Mouse (Mus musculus) limb, embryonic 14.5 days (tissue): ENCODE results near the gene Fuca1. TPM values are rescaled to one million over a fixed set of nuclear protein-coding genes. Genes with fewer than 3 reads are reported as not detected.

ENCODE experiments used
- ATAC-seq: fragments of 200-750 bp; cut with Nextera tagmentation; 2 replicates; pipeline ENCODE4 v1.8.0; 2017; ENCODE audit warnings: low read depth, moderate number of reproducible peaks, moderate TSS enrichment; ENCODE audit not compliant: low FRiP score
- DNase-seq: peaks from one replicate; pipeline ENCODE4 v3.0.0-alpha.2; 2015; ENCODE audit warnings: low spot score
- H3K27ac ChIP-seq: fragments of 300-500 bp; sonication (generic); replicated peaks from 2 replicates; pipeline ENCODE4 v1.5.1; 2014; ENCODE audit warnings: low read depth, mild to moderate bottlenecking, low read length, moderate library complexity, mixed read lengths
- H3K27me3 ChIP-seq: fragments of 300-500 bp; sonication (generic); 2 replicates; pipeline ENCODE4 v1.6.1; 2014; ENCODE audit warnings: low read length, mixed read lengths; ENCODE audit not compliant: control insufficient read depth, insufficient read depth
- H3K36me3 ChIP-seq: fragments of 300-500 bp; sonication (generic); 2 replicates; pipeline ENCODE4 v1.6.1; 2014; ENCODE audit warnings: mild to moderate bottlenecking, low read length, moderate library complexity, mixed read lengths; ENCODE audit not compliant: control insufficient read depth, insufficient read depth
- H3K4me1 ChIP-seq: fragments of 300-500 bp; sonication (generic); 2 replicates; pipeline ENCODE4 v1.6.1; 2014; ENCODE audit warnings: antibody characterized with exemption, low read length, mixed read lengths; ENCODE audit not compliant: control insufficient read depth, insufficient read depth
- H3K4me2 ChIP-seq: fragments of 300-500 bp; sonication (generic); replicated peaks from 2 replicates; pipeline ENCODE4 v1.6.1; 2014; ENCODE audit warnings: low read depth, mild to moderate bottlenecking, low read length, moderate library complexity; ENCODE audit not compliant: severe bottlenecking
- H3K4me3 ChIP-seq: fragments of 300-500 bp; sonication (generic); replicated peaks from 2 replicates; pipeline ENCODE4 v1.5.1; 2014; ENCODE audit warnings: low read length
- H3K9ac ChIP-seq: fragments of 300-500 bp; sonication (generic); 2 replicates; pipeline ENCODE4 v1.6.1; 2014; ENCODE audit warnings: mild to moderate bottlenecking, low read depth, low read length, moderate library complexity; ENCODE audit not compliant: severe bottlenecking
- H3K9me3 ChIP-seq: fragments of 300-500 bp; sonication (generic); 2 replicates; pipeline ENCODE4 v1.6.1; 2016; ENCODE audit warnings: low read length; ENCODE audit not compliant: control insufficient read depth
- POLR2A ChIP-seq: fragments of 200-500 bp; IDR thresholded peaks from 2 replicates; pipeline ENCODE4 v1.8.0; 2012; ENCODE audit warnings: inconsistent platforms, mild to moderate bottlenecking, moderate library complexity, borderline replicate concordance; ENCODE audit not compliant: insufficient read depth, insufficient read length; ENCODE audit errors: extremely low read depth
- WGBS: fragments of 180-500 bp; shearing (Covaris S2); extraction: QIAGEN DNeasy Blood & Tissue Kit; methylation state at CpG from one replicate; pipeline ENCODE4 v1.1.7; 2014; 5-methylcytosine and 5-hydroxymethylcytosine counted together
- polyA plus RNA-seq, 2 experiments: library from polyadenylated mRNA; depleted of rRNA in 1 of 2; stranded (reverse) in 1 of 2; unstranded in 1 of 2; fragments of >200 nt; fragmentation: Nextera tagmentation in 1 of 2; extraction: Ambion mirVana in 1 of 2; gene quantifications; 2 replicates each; pipeline versions ENCODE4 v1.2.1 to v1.2.3; 2012 to 2014

Fuca1 gene
- polyA plus RNA-seq, 2 experiments = 50.1 to 80.8 TPM

DNA sequence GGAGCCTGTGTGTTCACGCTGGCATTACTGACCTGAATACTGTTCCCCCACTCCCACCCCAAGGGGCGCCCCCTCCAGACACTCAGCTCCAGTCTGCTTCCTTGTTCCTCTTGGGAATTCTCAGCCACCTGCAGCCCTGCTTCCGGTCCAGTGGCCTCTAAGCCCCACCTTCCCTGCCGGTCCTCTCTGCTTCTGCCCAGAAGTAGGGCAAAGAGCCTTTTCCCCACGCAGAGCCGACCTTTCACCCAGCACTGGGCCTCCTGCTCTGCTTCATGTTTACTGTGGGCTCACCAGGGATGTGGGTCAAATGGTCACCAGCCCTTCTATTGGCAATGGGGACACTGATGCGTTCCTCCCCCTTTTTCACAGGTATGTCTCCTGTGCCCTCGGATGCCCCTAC is 37.8 kb downstream of the Fuca1 start:
- DNase-seq = no peak

DNA sequence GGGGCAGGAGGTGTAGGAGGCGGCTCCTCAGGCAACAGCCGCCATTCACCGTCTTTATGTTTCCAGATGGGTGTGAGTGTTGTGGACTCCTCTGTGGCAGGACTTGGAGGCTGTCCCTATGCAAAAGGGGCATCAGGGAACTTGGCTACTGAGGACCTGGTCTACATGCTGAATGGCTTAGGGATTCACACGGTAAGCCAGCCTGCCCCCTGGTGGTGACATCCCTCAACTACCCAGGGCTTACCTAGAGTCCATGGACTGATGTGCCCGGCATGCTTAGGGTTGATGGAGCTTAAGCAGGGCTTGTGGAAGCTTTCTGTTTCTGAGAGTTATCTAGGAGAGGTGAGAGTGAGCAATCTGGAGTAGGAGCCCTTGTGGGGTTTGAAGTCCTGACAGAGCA is 40.2 kb downstream of the Fuca1 start:
- Histone ChIP-seq H3K9ac (no peak overlapping the region), H3K4me3 (no peak overlapping the region), H3K27me3 (no peaks in the 10 kb centered on the region), H3K4me2 (no peak overlapping the region), H3K9me3 (no peaks in the 10 kb centered on the region), H3K4me1 (peaks cover 6% of the 10 kb centered on the region), H3K36me3 (peaks cover 56% of the 10 kb centered on the region), H3K27ac (no peak overlapping the region)
- ATAC-seq (no peak), DNase-seq (peak; percentile 85)
- 25% methylated on average over 5 of the region's 5 CpGs for WGBS
- TF ChIP-seq POLR2A = no peak

More for the DNA sequence above, 37.8 kb downstream of the Fuca1 start:
- Histone ChIP-seq H3K36me3 (peaks cover 68% of the 10 kb centered on the region), H3K27me3 (no peaks in the 10 kb centered on the region), H3K9ac (no peak overlapping the region), H3K4me2 (no peak overlapping the region), H3K4me1 (no peaks in the 10 kb centered on the region), H3K27ac (no peak overlapping the region), H3K9me3 (no peaks in the 10 kb centered on the region), H3K4me3 (no peak overlapping the region)
- ATAC-seq = no peak
- WGBS = 60% methylated on average over 8 of the region's 8 CpGs
- no peak for TF ChIP-seq POLR2A

DNA sequence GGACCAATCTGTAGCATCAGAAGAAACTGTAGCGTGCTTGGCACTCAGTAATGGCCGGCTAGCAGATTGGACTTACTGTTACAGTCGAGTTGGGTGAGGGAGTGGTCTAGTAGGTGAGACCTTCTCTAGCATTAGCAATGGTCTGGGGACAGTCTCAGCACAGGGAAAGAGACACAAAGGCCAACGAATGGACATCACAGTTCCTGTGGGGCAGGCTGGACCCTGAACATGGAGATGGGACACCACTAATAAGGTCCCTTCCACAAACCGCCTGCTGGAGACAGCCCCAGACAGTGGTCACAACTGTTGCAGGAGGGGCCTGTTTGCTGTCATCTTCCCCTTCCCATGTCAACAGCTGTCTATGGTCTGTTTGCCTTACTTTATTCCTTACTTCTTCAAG is 41.2 kb downstream of the Fuca1 start:
- DNase-seq = no peak
- WGBS = 91% methylated on average over 5 of the region's 5 CpGs
- no peak overlapping the region for H3K4me3 ChIP-seq
- no peak for ATAC-seq
- peaks cover 57% of the 10 kb centered on the region for H3K36me3 ChIP-seq
- peaks cover 6% of the 10 kb centered on the region for H3K4me1 ChIP-seq
- no peak overlapping the region for H3K9ac ChIP-seq
- TF ChIP-seq POLR2A = no peak
- H3K4me2 ChIP-seq = no peak overlapping the region
- no peak overlapping the region for H3K27ac ChIP-seq
- H3K9me3 ChIP-seq = no peaks in the 10 kb centered on the region
- H3K27me3 ChIP-seq = no peaks in the 10 kb centered on the region

DNA sequence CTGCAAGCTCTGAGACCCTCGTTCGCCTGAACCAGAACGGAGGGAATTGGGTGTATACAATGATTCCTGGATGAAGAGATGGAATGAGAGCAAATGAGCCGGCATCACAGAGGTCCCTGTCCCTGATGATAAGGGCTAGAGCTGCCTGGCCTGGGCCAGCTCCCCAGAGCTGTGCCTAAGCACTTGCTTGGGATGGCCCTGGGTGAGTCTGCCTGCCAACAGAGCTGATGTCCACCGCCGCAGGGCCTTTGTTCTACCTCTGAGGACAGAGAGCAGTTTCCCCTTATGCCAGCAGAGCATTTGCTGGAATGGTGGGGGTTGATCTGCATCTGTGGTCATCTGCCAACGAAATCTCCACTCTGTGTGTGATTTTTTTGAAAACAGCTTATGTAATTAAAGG is 41.7 kb downstream of the Fuca1 start:
- no peak for TF ChIP-seq POLR2A
- Histone ChIP-seq H3K9me3 (no peaks in the 10 kb centered on the region), H3K36me3 (peaks cover 60% of the 10 kb centered on the region), H3K27ac (no peak overlapping the region), H3K4me1 (peaks cover 6% of the 10 kb centered on the region), H3K4me3 (no peak overlapping the region), H3K4me2 (no peak overlapping the region), H3K9ac (no peak overlapping the region), H3K27me3 (no peaks in the 10 kb centered on the region)
- WGBS = 87% methylated on average over 7 of the region's 7 CpGs
- no peak for ATAC-seq
- DNase-seq = no peak

GRCm38 (mm10) chr4:135962946-135963345 is 42.4 kb downstream of the Fuca1 start:
- 6% methylated on average over 15 of the region's 15 CpGs for WGBS

DNA sequence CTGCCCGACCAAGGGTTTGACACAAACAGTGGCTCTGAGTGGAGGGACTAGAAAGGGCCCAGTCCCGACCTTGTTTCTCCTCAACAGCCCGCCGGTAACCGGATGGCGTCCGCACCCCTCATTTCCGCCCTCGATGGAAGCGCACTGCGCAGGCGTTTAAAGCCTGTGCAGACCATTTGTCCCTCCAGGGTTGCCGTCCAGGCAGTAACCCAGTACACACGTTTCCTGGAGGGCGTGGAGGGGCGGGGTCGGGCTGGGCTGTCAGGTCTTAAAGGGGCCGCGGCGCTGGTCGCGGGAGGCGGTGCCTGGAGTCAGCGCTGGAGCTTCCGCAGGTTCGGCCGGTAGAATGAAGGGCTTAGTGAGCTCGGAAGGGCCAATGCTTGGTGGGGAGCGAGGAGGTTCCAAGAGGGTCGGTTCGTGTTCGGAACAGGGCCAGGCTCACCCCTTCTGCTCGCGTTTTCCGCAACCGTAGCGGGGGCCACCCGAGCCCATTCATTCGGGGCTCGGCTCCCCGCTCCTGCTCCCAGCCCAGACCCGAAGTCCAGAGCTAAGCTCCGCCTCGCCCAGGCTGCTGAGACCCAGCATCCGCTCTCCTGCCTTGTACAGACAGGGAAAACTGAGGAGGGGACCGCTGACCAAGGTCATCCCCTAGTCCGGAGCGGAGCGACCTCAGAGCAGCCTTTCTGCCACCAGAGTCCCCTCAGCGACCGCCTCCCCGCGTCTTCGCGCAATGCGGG is 43.1 kb downstream of the Fuca1 start, which contains the start of gene Gale:
Gene Gale, plus strand, starts transcription at position 271 of the 737 bp plus-strand sequence.
- peak within 1 kb of the TSS; percentile 70 for H3K27ac ChIP-seq
- DNase-seq = peak; percentile 97
- WGBS = 1% methylated on average over 50 of the region's 56 CpGs
- peak within 1 kb of the TSS; percentile 72 for H3K4me3 ChIP-seq
- peaks cover 6% of the 10 kb centered on the region for H3K4me1 ChIP-seq
- H3K27me3 ChIP-seq = no peaks in the 10 kb centered on the region
- peaks cover 65% of the 10 kb centered on the region for H3K36me3 ChIP-seq
- no peaks in the 10 kb centered on the region for H3K9me3 ChIP-seq
- H3K9ac ChIP-seq = peak within 1 kb of the TSS; percentile 63
- peak within 1 kb of the TSS; percentile 86 for H3K4me2 ChIP-seq
- TF ChIP-seq POLR2A = 0 out of 2 replicates have a peak, but pooled peaks have one; percentile 66
- ATAC-seq = peak; percentile 93

More at GRCm38 (mm10) chr4:135962946-135963345, 42.4 kb downstream of the Fuca1 start:
- H3K9ac ChIP-seq = peak overlapping the region; percentile 63
- H3K4me2 ChIP-seq = peak overlapping the region; percentile 86
- no peak for DNase-seq
- no peak for TF ChIP-seq POLR2A
- H3K36me3 ChIP-seq = peaks cover 65% of the 10 kb centered on the region
- no peak for ATAC-seq
- no peaks in the 10 kb centered on the region for H3K27me3 ChIP-seq
- no peaks in the 10 kb centered on the region for H3K9me3 ChIP-seq
- peaks cover 6% of the 10 kb centered on the region for H3K4me1 ChIP-seq
- H3K27ac ChIP-seq = peak overlapping the region; percentile 70
- H3K4me3 ChIP-seq = peak overlapping the region; percentile 72
